Mouse (Mus musculus) testis, postnatal 10 days (tissue): ENCODE measurements around the gene Dnajb14.
"Not testable (repeated sequence)": the region's sequence is repeated elsewhere in the genome, so short reads cannot be mapped to it uniquely, and the experiment has no call there.

Experiments
- DNase-seq: peaks from one replicate; pipeline ENCODE4 v3.0.0; 2021; ENCODE audit warnings: low spot score

Dnajb14 gene

GRCm38 (mm10) chr3:137918172-137918931 is 50.9 kb downstream of the Dnajb14 start, which contains the start of gene Lamtor3:
Gene Lamtor3, plus strand, starts transcription at chr3:137918506.
- peak; percentile 92 for DNase-seq

GRCm38 (mm10) chr3:137918932-137919311 is 51.4 kb downstream of the Dnajb14 start:
- no peak for DNase-seq

- no peak for DNase-seq
Measured at GRCm38 (mm10) chr3:137919398-137919797, 51.9 kb downstream of the Dnajb14 start.

- no peak for DNase-seq
Measured at GRCm38 (mm10) chr3:137920594-137920993, 53.1 kb downstream of the Dnajb14 start.

GRCm38 (mm10) chr3:137927010-137927409 is 59.5 kb downstream of the Dnajb14 start:
- no peak for DNase-seq

- DNase-seq, result no peak
Measured at GRCm38 (mm10) chr3:137929940-137930339, 62.5 kb downstream of the Dnajb14 start.

- no peak for DNase-seq
Measured at GRCm38 (mm10) chr3:137932748-137933147, 65.3 kb downstream of the Dnajb14 start.

GRCm38 (mm10) chr3:137933986-137934385 is 66.5 kb downstream of the Dnajb14 start:
- no peak for DNase-seq

GRCm38 (mm10) chr3:137935570-137936525 is 68.4 kb downstream of the Dnajb14 start:
- no peak for DNase-seq

- no peak for DNase-seq
Measured at GRCm38 (mm10) chr3:137936541-137936940, 69.1 kb downstream of the Dnajb14 start.

- DNase-seq, result peak; percentile 72
Measured at GRCm38 (mm10) chr3:137938608-137939007, 71.1 kb downstream of the Dnajb14 start.

- DNase-seq, result peak; percentile 54
Measured at GRCm38 (mm10) chr3:137940757-137941156, 73.3 kb downstream of the Dnajb14 start.

- no peak for DNase-seq
Measured at GRCm38 (mm10) chr3:137941555-137941954, 74.1 kb downstream of the Dnajb14 start.

GRCm38 (mm10) chr3:137942098-137942622 is 74.7 kb downstream of the Dnajb14 start:
- no peak for DNase-seq

GRCm38 (mm10) chr3:137943737-137944154 is 76.3 kb downstream of the Dnajb14 start:
- DNase-seq, result no peak

- no peak for DNase-seq
Measured at GRCm38 (mm10) chr3:137946827-137947226, 79.4 kb downstream of the Dnajb14 start.

- no peak for DNase-seq
Measured at GRCm38 (mm10) chr3:137947525-137947924, 80.0 kb downstream of the Dnajb14 start.

GRCm38 (mm10) chr3:137950191-137950885 is 82.9 kb downstream of the Dnajb14 start:
- DNase-seq, result no peak

GRCm38 (mm10) chr3:137951302-137951701 is 83.8 kb downstream of the Dnajb14 start:
- not testable (repeated sequence) for DNase-seq

- DNase-seq, result no peak
Measured at GRCm38 (mm10) chr3:137951819-137952218, 84.3 kb downstream of the Dnajb14 start.

GRCm38 (mm10) chr3:137952225-137952913 is 84.9 kb downstream of the Dnajb14 start:
- DNase-seq, result no peak
